Mouse (Mus musculus): ENCODE data around the gene Psmg3.

The Psmg3 gene

GRCm38 (mm10) chr5:139826357-139827055 is at the start of gene Psmg3, which contains the start of gene Gm26938:
Psmg3 (minus strand) TSS chr5:139826885.
Gm26938 (minus strand) TSS chr5:139826407.
- peak; percentile 92 for DNase-seq (ENCODE audit: low spot score in 2 of 2)

GRCm38 (mm10) chr5:139871526-139871925 is 44.8 kb upstream of the Psmg3 start:
- no peak for DNase-seq (ENCODE audit: low spot score in 2 of 2)

GRCm38 (mm10) chr5:139870886-139871285 is 44.2 kb upstream of the Psmg3 start:
- no peak for DNase-seq (ENCODE audit: low spot score in 2 of 2)

- DNase-seq (ENCODE audit: low spot score in 2 of 2), result peak; percentile 62 to 74
Measured at GRCm38 (mm10) chr5:139862759-139863158, 36.1 kb upstream of the Psmg3 start.

GRCm38 (mm10) chr5:139860328-139861104 is 33.8 kb upstream of the Psmg3 start:
- no peak for DNase-seq (ENCODE audit: low spot score in 2 of 2)

- DNase-seq (ENCODE audit: low spot score in 2 of 2), result no peak
Measured at GRCm38 (mm10) chr5:139849626-139850320, 23.1 kb upstream of the Psmg3 start.

GRCm38 (mm10) chr5:139839142-139839541 is 12.5 kb upstream of the Psmg3 start:
- DNase-seq (ENCODE audit: low spot score in 2 of 2), result no peak

GRCm38 (mm10) chr5:139838476-139838892 is 11.8 kb upstream of the Psmg3 start:
- DNase-seq (ENCODE audit: low spot score in 2 of 2), result peak in 1 of 2 experiments; percentile 77

GRCm38 (mm10) chr5:139835706-139836105 is 9.0 kb upstream of the Psmg3 start:
- DNase-seq (ENCODE audit: low spot score in 2 of 2), result no peak

GRCm38 (mm10) chr5:139832125-139832524 is 5.4 kb upstream of the Psmg3 start:
- DNase-seq (ENCODE audit: low spot score in 2 of 2), result no peak

GRCm38 (mm10) chr5:139830734-139831133 is 4.0 kb upstream of the Psmg3 start:
- no peak for DNase-seq (ENCODE audit: low spot score in 2 of 2)

- DNase-seq (ENCODE audit: low spot score in 2 of 2), result peak; percentile 70 to 84
Measured at GRCm38 (mm10) chr5:139829384-139829783, 2.7 kb upstream of the Psmg3 start.

GRCm38 (mm10) chr5:139827593-139827992 is 908 bp upstream of the Psmg3 start:
- no peak for DNase-seq (ENCODE audit: low spot score in 2 of 2)

- no peak for DNase-seq (ENCODE audit: low spot score in 2 of 2)
Measured at GRCm38 (mm10) chr5:139825947-139826346, 738 bp downstream of the Psmg3 start.

GRCm38 (mm10) chr5:139824531-139824930 is 2.2 kb downstream of the Psmg3 start:
- DNase-seq (ENCODE audit: low spot score in 2 of 2), result no peak

GRCm38 (mm10) chr5:139821466-139822459 is 4.9 kb downstream of the Psmg3 start:
- DNase-seq (ENCODE audit: low spot score in 2 of 2), result no peak

GRCm38 (mm10) chr5:139819538-139820181 is 7.0 kb downstream of the Psmg3 start, which contains the start of gene Tmem184a:
Tmem184a (minus strand) TSS chr5:139819917.
- DNase-seq (ENCODE audit: low spot score in 2 of 2), result no peak

- DNase-seq (ENCODE audit: low spot score in 2 of 2), result no peak
Measured at GRCm38 (mm10) chr5:139818801-139819200, 7.9 kb downstream of the Psmg3 start.

- no peak for DNase-seq (ENCODE audit: low spot score in 2 of 2)
Measured at GRCm38 (mm10) chr5:139818056-139818455, 8.6 kb downstream of the Psmg3 start.

GRCm38 (mm10) chr5:139817292-139817691 is 9.4 kb downstream of the Psmg3 start:
- no peak for DNase-seq (ENCODE audit: low spot score in 2 of 2)
